Mouse (Mus musculus) cerebellum, adult 2 months (tissue): ENCODE measurements around the gene Cep78. TPM values are rescaled to one million over a fixed set of nuclear protein-coding genes. Genes with fewer than 3 reads are reported as not detected.

Experiments
- DNase-seq, 2 experiments: peaks; one replicate each; pipeline ENCODE4 v3.0.0; 2021
- H3K27ac ChIP-seq: fragments of 200-500 bp; 2 replicates; pipeline ENCODE4 v1.5.1; 2012; ENCODE audit warnings: low read length, control low read depth, inconsistent platforms; ENCODE audit not compliant: insufficient read depth
- H3K27me3 ChIP-seq: fragments of 200-500 bp; 2 replicates; pipeline ENCODE4 v1.6.1; 2012; ENCODE audit warnings: inconsistent platforms, mild to moderate bottlenecking, low read length, moderate library complexity; ENCODE audit not compliant: control insufficient read depth, insufficient read depth
- H3K4me1 ChIP-seq: fragments of 200-500 bp; 2 replicates; pipeline ENCODE4 v1.6.1; 2011; ENCODE audit warnings: low read length; ENCODE audit not compliant: control insufficient read depth, insufficient read depth
- H3K4me3 ChIP-seq: fragments of 200-500 bp; replicated peaks from 2 replicates; pipeline ENCODE3; 2011; ENCODE audit warnings: mild to moderate bottlenecking, low read depth, low read length, control low read depth; ENCODE audit not compliant: insufficient read depth
- CTCF ChIP-seq: fragments of 200-500 bp; IDR thresholded peaks from 2 replicates; pipeline ENCODE4 v1.5.1; 2011; ENCODE audit warnings: low read depth, mild to moderate bottlenecking, control low read depth, low read length, moderate library complexity, borderline replicate concordance; ENCODE audit not compliant: insufficient read depth
- POLR2A ChIP-seq: fragments of 200-500 bp; IDR thresholded peaks from 2 replicates; pipeline ENCODE4 v1.6.1; 2011; ENCODE audit warnings: low read length, control low read depth, borderline replicate concordance; ENCODE audit not compliant: insufficient read depth
- WGBS: fragments of 180-500 bp; shearing (Covaris S2); methylation state at CpG from one replicate; pipeline ENCODE4 v1.1.7; 2018; 5-methylcytosine and 5-hydroxymethylcytosine counted together
- polyA plus RNA-seq: library from polyadenylated mRNA; depleted of rRNA; stranded (reverse); fragments of >200 nt; gene quantifications from 2 replicates; pipeline ENCODE4 v1.2.3, GENCODE M21; 2012

Cep78 gene
- polyA plus RNA-seq, 1 experiment: 9.6 TPM

- no peak for DNase-seq
- Histone ChIP-seq H3K27me3 (no peaks in the 10 kb centered on the region), H3K4me3 (no peak overlapping the region), H3K27ac (no peak overlapping the region), H3K4me1 (no peaks in the 10 kb centered on the region)
- TF ChIP-seq POLR2A: no peak
- no peak for TF ChIP-seq CTCF
- 85% methylated on average over 13 of the region's 13 CpGs for WGBS
These were observed 22.5 kb downstream of the Cep78 start for GRCm38 (mm10) chr19:15962313-15962712.

- no peaks in the 10 kb centered on the region for H3K27me3 ChIP-seq
- 59% methylated on average over 3 of the region's 3 CpGs for WGBS
- TF ChIP-seq POLR2A: no peak
- H3K4me1 ChIP-seq: no peaks in the 10 kb centered on the region
- DNase-seq: no peak
- H3K27ac ChIP-seq: no peak overlapping the region
- no peak overlapping the region for H3K4me3 ChIP-seq
These were observed 34.6 kb downstream of the Cep78 start for GRCm38 (mm10) chr19:15950225-15950624.

- WGBS: 85% methylated on average over 1 of the region's 1 CpGs
- TF ChIP-seq CTCF (no peak), POLR2A (no peak)
- no peak for DNase-seq
- Histone ChIP-seq H3K4me1 (no peaks in the 10 kb centered on the region), H3K4me3 (no peak overlapping the region), H3K27ac (no peak overlapping the region), H3K27me3 (no peaks in the 10 kb centered on the region)
These were observed 35.9 kb downstream of the Cep78 start for GRCm38 (mm10) chr19:15948867-15949266.

- WGBS: 91% methylated on average over 7 of the region's 7 CpGs
- DNase-seq: no peak
- no peaks in the 10 kb centered on the region for H3K4me1 ChIP-seq
- H3K27ac ChIP-seq: no peak overlapping the region
- TF ChIP-seq CTCF (no peak), POLR2A (no peak)
- no peak overlapping the region for H3K4me3 ChIP-seq
- no peaks in the 10 kb centered on the region for H3K27me3 ChIP-seq
These were observed 36.4 kb downstream of the Cep78 start for GRCm38 (mm10) chr19:15948426-15948825.

GRCm38 (mm10) chr19:15947237-15947636 lies 37.6 kb downstream of the Cep78 start, which contains the start of gene Psat1:
Psat1 (minus strand) TSS chr19:15947337.
- no peaks in the 10 kb centered on the region for H3K4me1 ChIP-seq
- H3K27ac ChIP-seq: no peak within 1 kb of the TSS
- WGBS: 78% methylated on average over 7 of the region's 7 CpGs
- DNase-seq: no peak
- no peaks in the 10 kb centered on the region for H3K27me3 ChIP-seq
- H3K4me3 ChIP-seq: no peak within 1 kb of the TSS
- TF ChIP-seq CTCF (no peak), POLR2A (no peak)

GRCm38 (mm10) chr19:15946663-15947062 lies 38.1 kb downstream of the Cep78 start:
- TF ChIP-seq POLR2A: no peak
- TF ChIP-seq CTCF: no peak
- DNase-seq: no peak
- Histone ChIP-seq H3K27ac (no peak overlapping the region), H3K27me3 (no peaks in the 10 kb centered on the region), H3K4me1 (no peaks in the 10 kb centered on the region), H3K4me3 (no peak overlapping the region)
- 76% methylated on average over 10 of the region's 10 CpGs for WGBS

GRCm38 (mm10) chr19:15943117-15943423 lies 41.7 kb downstream of the Cep78 start:
- H3K4me3 ChIP-seq: no peak overlapping the region
- DNase-seq: no peak
- H3K4me1 ChIP-seq: no peaks in the 10 kb centered on the region
- no peak overlapping the region for H3K27ac ChIP-seq
- no peak for TF ChIP-seq CTCF
- TF ChIP-seq POLR2A: no peak
- H3K27me3 ChIP-seq: no peaks in the 10 kb centered on the region
- WGBS: 74% methylated on average over 7 of the region's 7 CpGs

GRCm38 (mm10) chr19:15942421-15943116 lies 42.2 kb downstream of the Cep78 start:
- no peak for DNase-seq
- no peak for TF ChIP-seq CTCF
- Histone ChIP-seq H3K27me3 (no peaks in the 10 kb centered on the region), H3K4me3 (no peak overlapping the region), H3K27ac (no peak overlapping the region), H3K4me1 (no peaks in the 10 kb centered on the region)
- WGBS: 44% methylated on average over 11 of the region's 11 CpGs

GRCm38 (mm10) chr19:15941399-15941798 lies 43.4 kb downstream of the Cep78 start:
- no peak for TF ChIP-seq CTCF
- WGBS: 79% methylated on average over 8 of the region's 8 CpGs
- DNase-seq: no peak
- H3K27ac ChIP-seq: no peak overlapping the region
- no peaks in the 10 kb centered on the region for H3K27me3 ChIP-seq
- H3K4me1 ChIP-seq: no peaks in the 10 kb centered on the region
- no peak overlapping the region for H3K4me3 ChIP-seq
